8 mouse cellular contexts compared by ENCODE assay signal in genomic region chr2:5675431-5676142, GRCm38 (mm10). TPM values are rescaled to one million over a fixed set of nuclear protein-coding genes. Genes with fewer than 3 reads are reported as not detected.
A peak's percentile ranks its signal among the peaks of the same experiment; 100 is the strongest.
DNase-seq lines count a peak whose midpoint lies in the region; ATAC-seq lines count a peak whose summit lies in the region.

No protein-coding gene starts in this region.

- H3K9me3 ChIP-seq in midbrain, embryonic 11.5 days (ENCODE audit: control insufficient read depth, low read length), result no peaks in the 10 kb centered on the region
- H3K9me3 ChIP-seq in midbrain, embryonic 10.5 days (replicated peaks), result no peaks in the 10 kb centered on the region
- no peaks in the 10 kb centered on the region for H3K9me3 ChIP-seq in heart, embryonic 11.5 days (replicated peaks; ENCODE audit: control insufficient read depth, low read length)

- no peaks in the 10 kb centered on the region for H3K36me3 ChIP-seq in midbrain, embryonic 11.5 days (ENCODE audit: control insufficient read depth, insufficient read depth, low read length)
- no peaks in the 10 kb centered on the region for H3K36me3 ChIP-seq in midbrain, embryonic 10.5 days
- no peaks in the 10 kb centered on the region for H3K36me3 ChIP-seq in heart, embryonic 11.5 days (ENCODE audit: control insufficient read depth, insufficient read depth, low read length)

- no peaks in the 10 kb centered on the region for H3K27me3 ChIP-seq in midbrain, embryonic 11.5 days (ENCODE audit: control insufficient read depth, insufficient read depth, low read length)
- H3K27me3 ChIP-seq in midbrain, embryonic 10.5 days (ENCODE audit: low read depth, poor library complexity, severe bottlenecking), result no peaks in the 10 kb centered on the region
- H3K27me3 ChIP-seq in heart, embryonic 11.5 days (ENCODE audit: control insufficient read depth, insufficient read depth, low read length), result no peaks in the 10 kb centered on the region

- no peak overlapping the region for H3K4me3 ChIP-seq in midbrain, embryonic 11.5 days (ENCODE audit: low read depth, low read length)
- no peak overlapping the region for H3K4me3 ChIP-seq in midbrain, embryonic 10.5 days
- no peak overlapping the region for H3K4me3 ChIP-seq in heart, embryonic 11.5 days (ENCODE audit: low read depth, low read length)

- no peak overlapping the region for H3K9ac ChIP-seq in midbrain, embryonic 11.5 days (ENCODE audit: low read length)
- no peak overlapping the region for H3K9ac ChIP-seq in heart, embryonic 11.5 days (ENCODE audit: low read depth, low read length)

- WGBS in midbrain, embryonic 11.5 days, result 81% methylated on average over 12 of the region's 12 CpGs
- WGBS in midbrain, embryonic 10.5 days, result 84% methylated on average over 12 of the region's 12 CpGs
- WGBS in heart, embryonic 11.5 days (ENCODE audit: insufficient replicate concordance), result 77% methylated on average over 12 of the region's 12 CpGs

- no peaks in the 10 kb centered on the region for H3K4me1 ChIP-seq in midbrain, embryonic 11.5 days (ENCODE audit: control insufficient read depth, insufficient read depth, low read length)
- no peaks in the 10 kb centered on the region for H3K4me1 ChIP-seq in midbrain, embryonic 10.5 days
- no peaks in the 10 kb centered on the region for H3K4me1 ChIP-seq in heart, embryonic 11.5 days (ENCODE audit: control insufficient read depth, insufficient read depth, low read length)

- H3K27ac ChIP-seq in midbrain, embryonic 11.5 days (ENCODE audit: low read depth, low read length), result no peak overlapping the region
- H3K27ac ChIP-seq in midbrain, embryonic 10.5 days (replicated peaks), result no peak overlapping the region
- no peak overlapping the region for H3K27ac ChIP-seq in heart, embryonic 11.5 days (ENCODE audit: low read depth, low read length)

- ATAC-seq in midbrain, embryonic 11.5 days (ENCODE audit: low FRiP score), result no peak
- ATAC-seq in heart, embryonic 11.5 days (replicated peaks; ENCODE audit: insufficient number of reproducible peaks, low FRiP score, low TSS enrichment), result no peak

- no peak overlapping the region for H3K4me2 ChIP-seq in midbrain, embryonic 11.5 days
- no peak overlapping the region; the same call in 1 of the 2 replicates for H3K4me2 ChIP-seq in heart, embryonic 11.5 days

- peak; percentile 47 for DNase-seq in midbrain, embryonic 11.5 days (ENCODE audit: low spot score, missing footprints)
- DNase-seq in midbrain, embryonic 10.5 days (ENCODE audit: low spot score), result no peak
- peak; percentile 74 to 82 for DNase-seq in cerebellum, postnatal 25 days
- peak; percentile 65 to 80 for DNase-seq in layer of hippocampus, adult 8-10 months (ENCODE audit: low spot score in 2 of 2)
- DNase-seq in right cerebral cortex, postnatal 10 days (ENCODE audit: low spot score in 2 of 2), result peak; percentile 81 to 85
- no peak for DNase-seq in ovary, postnatal 14 days (ENCODE audit: low spot score)
- no peak for DNase-seq in urinary bladder, postnatal 4 days (ENCODE audit: low spot score in 2 of 2)

RNA-seq across cellular contexts. Expression of gene Camk1d, which starts 38.7 kb away (rescaled TPM):
- polyA plus RNA-seq in midbrain, embryonic 11.5 days (2014; fragmentation: Nextera tagmentation; extraction: Ambion mirVana), result 1.8 and 2.0 TPM in 2 replicates
- 1.4 and 1.5 TPM in 2 replicates for polyA plus RNA-seq in midbrain, embryonic 10.5 days (2016; fragmentation: Nextera tagmentation; extraction: Ambion mirVana)
- total RNA-seq in layer of hippocampus, adult 8-10 months (2022), result 100 to 1,000 TPM; 133 to 174 (median 152) TPM
- polyA plus RNA-seq in heart, embryonic 11.5 days (2014; fragmentation: Nextera tagmentation; extraction: Ambion mirVana), result 1.4 and 2.9 TPM in 2 replicates

Comparison
In these comparisons a context has a peak if more than half of its experiments do, and no peak if none do; other contexts are left out.
1. DNase-seq: peak in midbrain, embryonic 11.5 days (single experiment), cerebellum, postnatal 25 days (2 of 2), layer of hippocampus, adult 8-10 months (2 of 2) and right cerebral cortex, postnatal 10 days (2 of 2); none in midbrain, embryonic 10.5 days (single experiment), ovary, postnatal 14 days (single experiment) and urinary bladder, postnatal 4 days (0 of 2).